In the genomic region with DNA sequence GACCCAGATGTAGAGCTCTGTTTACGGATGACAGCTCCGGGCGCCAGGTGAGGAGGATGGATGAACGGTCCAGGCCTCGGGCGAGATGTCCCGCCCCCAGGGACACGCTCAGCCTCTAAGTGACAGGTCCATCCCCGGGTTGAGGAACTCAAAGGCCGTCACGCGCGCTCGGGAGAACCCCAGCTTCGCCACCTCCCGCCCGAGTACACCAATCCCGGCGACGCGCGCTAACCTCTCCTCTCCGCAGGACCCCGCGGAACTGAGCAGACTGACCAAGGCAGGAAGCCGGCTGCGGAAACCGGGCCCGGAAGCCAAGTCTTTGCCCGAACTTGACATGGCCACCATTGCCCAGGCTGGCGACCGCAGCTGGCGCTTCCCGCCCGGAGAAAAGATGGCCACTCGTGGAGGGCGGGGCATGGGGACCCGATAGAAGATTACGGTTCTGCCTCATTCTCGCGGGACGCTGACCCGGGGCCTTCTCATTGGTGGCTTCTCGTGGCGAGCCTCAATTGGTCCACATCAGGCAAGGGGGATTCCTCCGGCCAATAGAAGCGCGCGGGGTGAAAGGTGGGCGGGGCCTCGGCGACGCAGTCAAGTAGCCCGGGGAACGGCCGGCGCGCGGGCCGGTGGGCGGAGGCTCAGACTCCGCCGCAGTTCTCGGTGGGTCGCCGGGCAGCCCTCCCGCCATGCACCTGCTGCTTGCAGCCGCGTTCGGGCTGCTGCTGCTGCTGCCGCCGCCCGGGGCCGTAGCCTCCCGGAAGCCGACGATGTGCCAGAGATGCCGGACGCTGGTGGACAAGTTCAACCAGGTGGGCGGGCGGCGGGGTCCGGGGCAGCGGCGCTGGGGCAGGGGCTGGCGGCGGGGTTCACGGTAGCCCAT, we compare ENCODE assay signal across 8 mouse cellular contexts. TPM values are rescaled to one million over a fixed set of nuclear protein-coding genes. Genes with fewer than 3 reads are reported as not detected.
DNase-seq lines count a peak whose midpoint lies in the region; ATAC-seq and TF ChIP-seq lines count a peak whose summit lies in the region.

A gene (minus strand): TSS at position 293 of the 880 bp plus-strand sequence.
A gene (plus strand): TSS at position 621 of the 880 bp plus-strand sequence.

- peak; percentile 100 for DNase-seq in MN1 (ENCODE audit: low spot score)
- DNase-seq in cerebellum, adult 9-10 months, result peak; percentile 100
- DNase-seq in hindbrain, embryonic 10.5 days (ENCODE audit: low spot score), result peak; percentile 100
- DNase-seq in layer of hippocampus, adult 9-11 months, result peak; percentile 100
- peak; percentile 100 for DNase-seq in lung, postnatal 0 days (ENCODE audit: low spot score)
- DNase-seq in ovary, postnatal 14 days (ENCODE audit: low spot score), result peak; percentile 97
- peak; percentile 99 for DNase-seq in thymus, postnatal 14 days

- no peaks in the 10 kb centered on the region for H3K27me3 ChIP-seq in hindbrain, embryonic 10.5 days (ENCODE audit: insufficient read depth, poor library complexity, severe bottlenecking)
- no peaks in the 10 kb centered on the region for H3K27me3 ChIP-seq in lung, postnatal 0 days (replicated peaks; ENCODE audit: insufficient read depth, low read length)

- H3K9me3 ChIP-seq in hindbrain, embryonic 10.5 days, result no peaks in the 10 kb centered on the region
- H3K9me3 ChIP-seq in lung, postnatal 0 days (ENCODE audit: low read length), result no peaks in the 10 kb centered on the region

- H3K4me2 ChIP-seq in lung, postnatal 0 days (replicated peaks; ENCODE audit: low read depth, low read length), result peak within 1 kb of the TSS; percentile 93

- H3K4me3 ChIP-seq in hindbrain, embryonic 10.5 days, result peak within 1 kb of the TSS; percentile 95
- peak within 1 kb of the TSS; percentile 82 for H3K4me3 ChIP-seq in lung, postnatal 0 days (ENCODE audit: low read depth, low read length)

- peak within 1 kb of the TSS; percentile 70 for H3K9ac ChIP-seq in lung, postnatal 0 days (replicated peaks; ENCODE audit: low read depth)

- WGBS in hindbrain, embryonic 10.5 days, result under 1% methylated on average over 88 of the region's 88 CpGs
- under 1% methylated on average over 79 of the region's 88 CpGs for WGBS in lung, postnatal 0 days

- peak within 1 kb of the TSS; percentile 90 for H3K27ac ChIP-seq in hindbrain, embryonic 10.5 days
- peak within 1 kb of the TSS; percentile 71 for H3K27ac ChIP-seq in lung, postnatal 0 days (ENCODE audit: low read length)

- H3K36me3 ChIP-seq in hindbrain, embryonic 10.5 days, result peaks cover 59% of the 10 kb centered on the region
- peaks cover 10% of the 10 kb centered on the region; the same call in 1 of the 2 replicates for H3K36me3 ChIP-seq in lung, postnatal 0 days (ENCODE audit: insufficient read depth, low read length)

- TF ChIP-seq EP300 in lung, postnatal 0 days (IDR thresholded peaks at IDR 0.05), result peak; percentile 73; the same call in 1 of the 2 replicates

- ATAC-seq in frontal cortex, adult (ENCODE audit: low TSS enrichment), result peak; percentile 98
- peak; percentile 99 for ATAC-seq in lung, postnatal 0 days

- H3K4me1 ChIP-seq in hindbrain, embryonic 10.5 days (replicated peaks), result peaks cover 28% of the 10 kb centered on the region
- peaks cover 8% of the 10 kb centered on the region for H3K4me1 ChIP-seq in lung, postnatal 0 days (ENCODE audit: insufficient read depth, low read depth, low read length)

- TF ChIP-seq CTCF in lung, postnatal 0 days (IDR thresholded peaks at IDR 0.05), result no peak

RNA-seq across cellular contexts. Expression of the first gene that starts in this region (rescaled TPM):
- polyA plus RNA-seq in hindbrain, embryonic 10.5 days (2016; fragmentation: Nextera tagmentation; extraction: Ambion mirVana), result 11.7 and 12.2 TPM in 2 replicates
- polyA plus RNA-seq in lung, postnatal 0 days (2015; fragmentation: Nextera tagmentation; extraction: Ambion mirVana), result 7.2 and 7.9 TPM in 2 replicates

RNA-seq across cellular contexts. Expression of the second gene that starts in this region (rescaled TPM):
- 88.5 and 106 TPM in 2 replicates for polyA plus RNA-seq in hindbrain, embryonic 10.5 days (2016; fragmentation: Nextera tagmentation; extraction: Ambion mirVana)
- polyA plus RNA-seq in lung, postnatal 0 days (2015; fragmentation: Nextera tagmentation; extraction: Ambion mirVana), result 62.6 and 76.5 TPM in 2 replicates

Comparison
In these comparisons a context has a peak if more than half of its experiments do, and no peak if none do; other contexts are left out.
1. Peak in every context shown above with its lines: DNase-seq, ATAC-seq, H3K4me3 ChIP-seq and H3K27ac ChIP-seq.